Mouse (Mus musculus) heart, postnatal 36 days (tissue): Measurements from ENCODE around the gene Ahsa2. TPM values are rescaled to one million over a fixed set of nuclear protein-coding genes. Genes with fewer than 3 reads are reported as not detected.
"Not testable (repeated sequence)": the region's sequence is repeated elsewhere in the genome, so short reads cannot be mapped to it uniquely, and the experiment has no call there.

Experiments used
- DNase-seq, 2 experiments: peaks; one replicate each; pipeline ENCODE4 v3.0.0; 2021 to 2022
- intact Hi-C: fragments of 180-260 bp; cut with DNase I; formaldehyde crosslinking; loops from one replicate; pipeline ENCODE4 v1.15.1; 2025
- microRNA-seq, 2 experiments: library from miRNA; unstranded; fragments of <30 nt; microRNA quantifications; one replicate each; pipeline ENCODE4 v1.2.0; 2021; ENCODE audit warnings: borderline number of aligned reads in 2 of 2
- total RNA-seq, 2 experiments: library from RNA; stranded (reverse); gene quantifications; 2 replicates each; pipeline ENCODE4 v1.2.3; 2021

Ahsa2 gene
- 10 to 100 TPM; 43.4 to 63.0 TPM for total RNA-seq

GRCm38 (mm10) chr11:23497718-23498509 is at the start of gene Ahsa2:
TSS of gene Ahsa2 (minus strand) at chr11:23498030.
- DNase-seq: peak; percentile 97 to 98
- intact Hi-C loops: loop anchor here (5.0 to 10.0 kb wide), 5 partner anchors 69 to 503 kb away; partner anchors contain the start of genes Cct4, Papolg, Rel and Usp34

- no peak for DNase-seq
- intact Hi-C loops: no loop called here
Measured at GRCm38 (mm10) chr11:23537446-23537845, 39.6 kb upstream of the Ahsa2 start.

GRCm38 (mm10) chr11:23520473-23521205 is 22.8 kb upstream of the Ahsa2 start, which contains the start of gene 1700093K21Rik:
TSS of gene 1700093K21Rik (minus strand) at chr11:23521155.
- DNase-seq: no peak
- intact Hi-C loops: no loop called here

- no peak for DNase-seq
- intact Hi-C loops: no loop called here
Measured at GRCm38 (mm10) chr11:23518981-23519380, 21.2 kb upstream of the Ahsa2 start.

- intact Hi-C loops: no loop called here
- DNase-seq: no peak
Measured at GRCm38 (mm10) chr11:23515315-23515714, 17.5 kb upstream of the Ahsa2 start.

GRCm38 (mm10) chr11:23514785-23515184 is 17.0 kb upstream of the Ahsa2 start:
- DNase-seq, intact Hi-C loops: not testable (repeated sequence)

GRCm38 (mm10) chr11:23504801-23505200 is 7.0 kb upstream of the Ahsa2 start:
- intact Hi-C loops, DNase-seq: not testable (repeated sequence)

- intact Hi-C loops: loop anchor here (5.0 to 10.0 kb wide), 5 partner anchors 69 to 504 kb away; partner anchors contain the start of genes Cct4, Papolg, Rel and Usp34
- DNase-seq: no peak
Measured at GRCm38 (mm10) chr11:23498609-23499008, 779 bp upstream of the Ahsa2 start.

GRCm38 (mm10) chr11:23497335-23497717 is 504 bp downstream of the Ahsa2 start:
- intact Hi-C loops: loop anchor here (5.0 to 10.0 kb wide), 5 partner anchors 70 to 503 kb away; partner anchors contain the start of genes Cct4, Papolg, Rel and Usp34
- DNase-seq: peak in 1 of 2 experiments; percentile 72

- DNase-seq: no peak
- intact Hi-C loops: loop anchor here (5.0 to 10.0 kb wide), 5 partner anchors 71 to 502 kb away; partner anchors contain the start of genes Cct4, Papolg, Rel and Usp34
Measured at GRCm38 (mm10) chr11:23496661-23497060, 1.2 kb downstream of the Ahsa2 start.

GRCm38 (mm10) chr11:23495231-23495630 is 2.6 kb downstream of the Ahsa2 start:
- intact Hi-C loops: loop anchor here (5.0 to 10.0 kb wide), 5 partner anchors 72 to 500 kb away; partner anchors contain the start of genes Cct4, Papolg, Rel and Usp34
- no peak for DNase-seq

- intact Hi-C loops: loop anchor here (10.0 kb wide), 2 partner anchors 403 to 497 kb away; partner anchors contain the start of genes Cct4 and Papolg
- no peak for DNase-seq
Measured at GRCm38 (mm10) chr11:23492048-23492790, 5.6 kb downstream of the Ahsa2 start.

- intact Hi-C loops: loop anchor here (10.0 kb wide), 2 partner anchors 405 to 495 kb away; partner anchors contain the start of genes Cct4 and Papolg
- DNase-seq: no peak
Measured at GRCm38 (mm10) chr11:23489955-23490354, 7.9 kb downstream of the Ahsa2 start.

GRCm38 (mm10) chr11:23465862-23466261 is 32.0 kb downstream of the Ahsa2 start:
- DNase-seq, intact Hi-C loops: not testable (repeated sequence)

Small RNA genes lying within 50 kb of the gene (microRNA-seq; reads per million reads assigned to microRNA genes)
- 0 reads per million in 2 experiments for gene Gm47279

Other genes with a start within 250 kb of the Ahsa2 start
- gene Xpo1, start 242.0 kb downstream of the Ahsa2 start, total RNA-seq: 10 to 100 TPM; 32.5 to 36.7 TPM
- 10 to 100 TPM; 37.1 to 40.4 TPM for gene Usp34, start 191.1 kb downstream of the Ahsa2 start, total RNA-seq
- not detected for gene 1700093K21Rik, start 23.1 kb upstream of the Ahsa2 start, total RNA-seq
- gene 0610010F05Rik, start 135.6 kb upstream of the Ahsa2 start, total RNA-seq: 10 to 100 TPM; 11.0 to 12.5 TPM
- 10 to 100 TPM in 1 of 2 experiments, 1 to 10 TPM in 1; 8.8 to 12.8 TPM for gene Pus10, start 167.6 kb upstream of the Ahsa2 start, total RNA-seq
- gene Pex13, start 167.9 kb upstream of the Ahsa2 start, total RNA-seq: 10 to 100 TPM; 27.0 to 31.2 TPM